Mouse (Mus musculus) cerebellum, postnatal 25 days (tissue): ENCODE data around the gene H2-Ab1.
A peak's percentile ranks its signal among the peaks of the same experiment; 100 is the strongest.
"Not testable (repeated sequence)": the region's sequence is repeated elsewhere in the genome, so short reads cannot be mapped to it uniquely, and the experiment has no call there.

Source experiments
- DNase-seq, 2 experiments: peaks; one replicate each; pipeline ENCODE4 v3.0.0; 2021; ENCODE audit warnings: mixed read lengths in 2 of 2

H2-Ab1 gene

GRCm38 (mm10) chr17:34286999-34287398 is 29.5 kb downstream of the H2-Ab1 start:
- DNase-seq: no peak

- DNase-seq: peak; percentile 57 to 69
These were observed 30.2 kb downstream of the H2-Ab1 start, which contains the start of gene H2-Aa for GRCm38 (mm10) chr17:34287648-34288047. H2-Aa (minus strand) TSS chr17:34287823.

- no peak for DNase-seq
These were observed 30.6 kb downstream of the H2-Ab1 start for GRCm38 (mm10) chr17:34288131-34288530.

- DNase-seq: peak; percentile 56 to 73
These were observed 34.1 kb downstream of the H2-Ab1 start for GRCm38 (mm10) chr17:34291609-34292008.

- DNase-seq: no peak
These were observed 35.1 kb downstream of the H2-Ab1 start for GRCm38 (mm10) chr17:34292570-34292969.

- DNase-seq: no peak
These were observed 36.0 kb downstream of the H2-Ab1 start for GRCm38 (mm10) chr17:34293533-34293932.

- DNase-seq: no peak
These were observed 36.8 kb downstream of the H2-Ab1 start for GRCm38 (mm10) chr17:34294249-34294648.

GRCm38 (mm10) chr17:34295307-34295706 is 37.8 kb downstream of the H2-Ab1 start:
- DNase-seq: no peak

- peak; percentile 31 for DNase-seq
These were observed 38.7 kb downstream of the H2-Ab1 start for GRCm38 (mm10) chr17:34295891-34296794.

- DNase-seq: no peak
These were observed 41.9 kb downstream of the H2-Ab1 start for GRCm38 (mm10) chr17:34299356-34299755.

- DNase-seq: no peak
These were observed 42.6 kb downstream of the H2-Ab1 start for GRCm38 (mm10) chr17:34300071-34300470.

GRCm38 (mm10) chr17:34300691-34301566 is 43.4 kb downstream of the H2-Ab1 start:
- no peak for DNase-seq

GRCm38 (mm10) chr17:34301670-34302190 is 44.2 kb downstream of the H2-Ab1 start:
- no peak for DNase-seq

- DNase-seq: no peak
These were observed 46.3 kb downstream of the H2-Ab1 start for GRCm38 (mm10) chr17:34303789-34304188.

GRCm38 (mm10) chr17:34304751-34305150 is 47.3 kb downstream of the H2-Ab1 start:
- DNase-seq: peak; percentile 25 to 48

- peak; percentile 74 to 81 for DNase-seq
These were observed 48.0 kb downstream of the H2-Ab1 start, which contains the start of gene H2-Eb1 for GRCm38 (mm10) chr17:34305380-34306030. H2-Eb1 (plus strand) TSS chr17:34305867.

- no peak for DNase-seq
These were observed 48.9 kb downstream of the H2-Ab1 start for GRCm38 (mm10) chr17:34306407-34306806.

- no peak for DNase-seq
These were observed 49.7 kb downstream of the H2-Ab1 start for GRCm38 (mm10) chr17:34307216-34307615.

GRCm38 (mm10) chr17:34308161-34308560 is 50.7 kb downstream of the H2-Ab1 start:
- DNase-seq: no peak

GRCm38 (mm10) chr17:34309225-34309624 is 51.7 kb downstream of the H2-Ab1 start:
- DNase-seq: no peak

GRCm38 (mm10) chr17:34309683-34310385 is 52.3 kb downstream of the H2-Ab1 start:
- peak; percentile 75 to 83 for DNase-seq

- not testable (repeated sequence) for DNase-seq
These were observed 53.0 kb downstream of the H2-Ab1 start for GRCm38 (mm10) chr17:34310526-34310925.
